ENCODE assay signal across 13 mouse cellular contexts in the genomic region with DNA sequence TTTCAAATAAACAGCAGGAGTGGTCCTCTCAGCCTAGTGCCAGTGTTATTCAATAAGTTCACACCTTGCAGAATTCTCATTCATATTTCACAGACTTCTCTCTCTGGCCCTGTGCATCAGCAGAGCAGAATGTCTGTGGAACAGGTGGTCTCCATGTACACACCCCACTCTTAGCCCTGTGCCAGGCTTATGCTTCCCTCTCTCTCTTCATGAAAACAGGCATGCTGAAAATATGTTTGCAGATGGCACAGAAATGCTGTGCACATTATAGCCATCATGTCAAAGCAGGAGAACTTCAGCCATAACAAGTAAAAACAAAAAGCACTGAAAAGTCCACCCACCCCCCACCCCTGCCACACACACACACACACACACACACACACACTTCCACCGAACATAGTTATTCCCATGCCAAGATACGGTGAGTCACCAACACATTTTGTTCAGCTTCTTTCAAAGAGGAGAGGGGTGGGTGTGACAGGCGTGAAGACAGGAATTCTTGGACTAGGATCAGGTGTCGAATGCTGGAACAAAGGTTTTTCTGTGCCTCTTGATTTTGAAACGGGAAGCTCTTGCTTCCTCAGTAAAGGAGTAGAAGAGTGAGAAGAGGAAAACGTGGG.
A peak's percentile ranks its signal among the peaks of the same experiment; 100 is the strongest.
DNase-seq lines count a peak whose midpoint lies in the region; ATAC-seq and TF ChIP-seq lines count a peak whose summit lies in the region.
"Had no signal": no experiment of that assay in that cellular context is flagged by ENCODE, and none has a peak within 500 bp of the region (broad histone marks: within the 10 kb centered on the region; RNA-seq: fewer than 3 reads in every experiment).

No protein-coding gene starts in this region.

- H3K27ac ChIP-seq in forebrain, embryonic 12.5 days = no peak overlapping the region
- no peak overlapping the region for H3K27ac ChIP-seq in forebrain, embryonic 11.5 days (ENCODE audit: low read depth, low read length)
- H3K27ac ChIP-seq in forebrain, postnatal 0 days (ENCODE audit: low read depth, low read length) = peak overlapping the region; percentile 54; the same call in 1 of the 2 replicates
- no peak overlapping the region for H3K27ac ChIP-seq in midbrain, embryonic 11.5 days (ENCODE audit: low read depth, low read length)
- H3K27ac ChIP-seq: hindbrain, embryonic 15.5 days had no signal

- DNase-seq in forebrain, embryonic 11.5 days (ENCODE audit: low spot score) = no peak
- DNase-seq in forebrain, postnatal 0 days = peak; percentile 77
- peak; percentile 46 to 73 for DNase-seq in layer of hippocampus, postnatal 14 days (ENCODE audit: low spot score in 2 of 2)
- peak; percentile 29 to 66 for DNase-seq in right cerebral cortex, postnatal 10 days (ENCODE audit: low spot score in 2 of 2)
- DNase-seq in midbrain, embryonic 11.5 days (ENCODE audit: low spot score, missing footprints) = no peak
- DNase-seq in lung, adult 2 months = no peak
- no peak for DNase-seq in adrenal gland, adult 8-10 months
- DNase-seq: cerebellum, adult 9-10 months; kidney, adult 9 months had no signal

- H3K9me3 ChIP-seq in forebrain, embryonic 12.5 days = no peaks in the 10 kb centered on the region
- no peaks in the 10 kb centered on the region for H3K9me3 ChIP-seq in forebrain, embryonic 11.5 days (ENCODE audit: control insufficient read depth, low read length)
- H3K9me3 ChIP-seq in forebrain, postnatal 0 days (ENCODE audit: low read length) = no peaks in the 10 kb centered on the region
- H3K9me3 ChIP-seq in midbrain, embryonic 11.5 days (ENCODE audit: control insufficient read depth, low read length) = no peaks in the 10 kb centered on the region
- H3K9me3 ChIP-seq: hindbrain, embryonic 15.5 days had no signal

- H3K9ac ChIP-seq in forebrain, embryonic 12.5 days = no peak overlapping the region
- no peak overlapping the region for H3K9ac ChIP-seq in forebrain, embryonic 11.5 days (ENCODE audit: low read length)
- no peak overlapping the region for H3K9ac ChIP-seq in forebrain, postnatal 0 days
- H3K9ac ChIP-seq in midbrain, embryonic 11.5 days (ENCODE audit: low read length) = no peak overlapping the region
- H3K9ac ChIP-seq: hindbrain, embryonic 15.5 days had no signal

- no peaks in the 10 kb centered on the region for H3K27me3 ChIP-seq in forebrain, embryonic 12.5 days
- H3K27me3 ChIP-seq in forebrain, embryonic 11.5 days (ENCODE audit: control insufficient read depth, insufficient read depth, low read length) = no peaks in the 10 kb centered on the region
- no peaks in the 10 kb centered on the region for H3K27me3 ChIP-seq in forebrain, postnatal 0 days (ENCODE audit: insufficient read depth, low read length)
- H3K27me3 ChIP-seq in midbrain, embryonic 11.5 days (ENCODE audit: control insufficient read depth, insufficient read depth, low read length) = no peaks in the 10 kb centered on the region
- H3K27me3 ChIP-seq: hindbrain, embryonic 15.5 days had no signal

- no peak overlapping the region for H3K4me3 ChIP-seq in forebrain, embryonic 12.5 days (replicated peaks)
- no peak overlapping the region for H3K4me3 ChIP-seq in forebrain, embryonic 11.5 days (ENCODE audit: low read depth, low read length)
- H3K4me3 ChIP-seq in forebrain, postnatal 0 days (ENCODE audit: low read depth, low read length) = no peak overlapping the region
- no peak overlapping the region for H3K4me3 ChIP-seq in midbrain, embryonic 11.5 days (ENCODE audit: low read depth, low read length)
- H3K4me3 ChIP-seq in lung, adult 2 months (replicated peaks; ENCODE audit: extremely low read depth, low read depth, low read length) = no peak overlapping the region
- H3K4me3 ChIP-seq: erythroblast, embryonic 14.5 days; hindbrain, embryonic 15.5 days had no signal

- no peaks in the 10 kb centered on the region for H3K36me3 ChIP-seq in forebrain, embryonic 12.5 days (replicated peaks)
- H3K36me3 ChIP-seq in forebrain, embryonic 11.5 days (ENCODE audit: control insufficient read depth, insufficient read depth, low read length) = no peaks in the 10 kb centered on the region
- no peaks in the 10 kb centered on the region for H3K36me3 ChIP-seq in forebrain, postnatal 0 days (ENCODE audit: insufficient read depth)
- H3K36me3 ChIP-seq in midbrain, embryonic 11.5 days (ENCODE audit: control insufficient read depth, insufficient read depth, low read length) = no peaks in the 10 kb centered on the region
- H3K36me3 ChIP-seq: G1E; hindbrain, embryonic 15.5 days had no signal

- TF ChIP-seq CTCF in forebrain, postnatal 0 days (IDR thresholded peaks at IDR 0.05; ENCODE audit: low read depth) = no peak
- no peak for TF ChIP-seq CTCF in lung, adult 2 months (IDR thresholded peaks at IDR 0.05; ENCODE audit: insufficient read depth, low read length)

- no peaks in the 10 kb centered on the region for H3K4me1 ChIP-seq in forebrain, embryonic 12.5 days
- H3K4me1 ChIP-seq in forebrain, embryonic 11.5 days (replicated peaks; ENCODE audit: control insufficient read depth, insufficient read depth, low read length) = no peaks in the 10 kb centered on the region
- H3K4me1 ChIP-seq in forebrain, postnatal 0 days (ENCODE audit: insufficient read depth) = 0 out of 2 replicates have a peak, but pooled peaks cover 7% of the 10 kb centered on the region
- no peaks in the 10 kb centered on the region for H3K4me1 ChIP-seq in midbrain, embryonic 11.5 days (ENCODE audit: control insufficient read depth, insufficient read depth, low read length)
- no peaks in the 10 kb centered on the region for H3K4me1 ChIP-seq in lung, adult 2 months (ENCODE audit: control insufficient read depth, insufficient read depth, low read length)
- H3K4me1 ChIP-seq: hindbrain, embryonic 15.5 days had no signal

- H3K4me2 ChIP-seq in forebrain, embryonic 12.5 days = no peak overlapping the region
- no peak overlapping the region for H3K4me2 ChIP-seq in forebrain, embryonic 11.5 days (ENCODE audit: low read depth, low read length, severe bottlenecking)
- no peak overlapping the region for H3K4me2 ChIP-seq in forebrain, postnatal 0 days (ENCODE audit: low read depth)
- H3K4me2 ChIP-seq in midbrain, embryonic 11.5 days = no peak overlapping the region
- H3K4me2 ChIP-seq: hindbrain, embryonic 15.5 days had no signal

- peak; percentile 41; the same call in 1 of the 2 replicates for ATAC-seq in forebrain, embryonic 12.5 days (ENCODE audit: low FRiP score)
- no peak for ATAC-seq in forebrain, embryonic 11.5 days (replicated peaks; ENCODE audit: low FRiP score)
- peak; percentile 94 for ATAC-seq in forebrain, postnatal 0 days
- ATAC-seq in midbrain, embryonic 11.5 days (ENCODE audit: low FRiP score) = no peak

- WGBS in forebrain, embryonic 12.5 days = 58% methylated on average over 6 of the region's 6 CpGs
- 61% methylated on average over 6 of the region's 6 CpGs for WGBS in forebrain, embryonic 11.5 days
- WGBS in forebrain, postnatal 0 days = 21% methylated on average over 6 of the region's 6 CpGs
- WGBS in midbrain, embryonic 11.5 days = 61% methylated on average over 6 of the region's 6 CpGs
- 27% methylated on average over 6 of the region's 6 CpGs for WGBS in lung, adult 2 months

- TF ChIP-seq POLR2A in lung, adult 2 months (IDR thresholded peaks at IDR 0.05; ENCODE audit: borderline replicate concordance, extremely low read depth, low read depth, low read length) = no peak

Comparison
In these comparisons a context has a peak if more than half of its experiments do, and no peak if none do; other contexts are left out.
1. ATAC-seq: peak in forebrain, embryonic 12.5 days (single experiment) and forebrain, postnatal 0 days (single experiment); none in forebrain, embryonic 11.5 days (single experiment) and midbrain, embryonic 11.5 days (single experiment).
2. DNase-seq: peak in forebrain, postnatal 0 days (single experiment), layer of hippocampus, postnatal 14 days (2 of 2) and right cerebral cortex, postnatal 10 days (2 of 2); none in forebrain, embryonic 11.5 days (single experiment), midbrain, embryonic 11.5 days (single experiment), lung, adult 2 months (single experiment) and adrenal gland, adult 8-10 months (single experiment).